Mouse (Mus musculus): ENCODE measurements at regions not wholly inside any gene's neighbourhood (a gene's known extent, or its start where the extent isn't known, plus 50 kb on each side); places are given as distances from the start of the nearest gene placed in this dataset.

DNA sequence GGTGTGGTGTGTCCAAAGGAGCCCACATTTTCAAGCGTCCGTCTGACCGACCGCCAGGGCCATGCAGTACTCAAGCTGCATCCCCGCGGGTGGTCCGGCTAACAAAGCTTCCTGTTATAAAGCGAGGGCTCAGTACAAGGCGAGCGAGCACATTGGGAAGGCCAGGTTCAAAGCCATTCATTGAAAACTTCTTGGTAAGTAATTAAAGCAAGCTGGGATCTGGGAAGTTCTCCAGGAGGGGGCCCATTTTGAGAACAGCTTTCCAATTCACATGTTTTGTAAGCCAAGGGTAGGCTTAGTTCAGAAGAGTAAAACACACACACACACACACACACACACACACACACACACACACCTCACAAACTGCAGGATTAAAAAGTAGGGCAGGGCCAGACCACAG, 57.3 kb upstream of the Prep start:
- no peaks in the 10 kb centered on the region for H3K9me3 ChIP-seq (replicated peaks)
- ATAC-seq (ENCODE audit: extremely low read depth, insufficient number of reproducible peaks, low FRiP score, poor library complexity, severe bottlenecking) (no peak), DNase-seq (ENCODE audit: low spot score) (no peak)
- H3K4me1 ChIP-seq (ENCODE audit: insufficient read depth, low read depth, low read length) = no peaks in the 10 kb centered on the region
- H3K4me3 ChIP-seq (ENCODE audit: low read depth, low read length) = no peak overlapping the region
- H3K27me3 ChIP-seq (ENCODE audit: insufficient read depth, low read length) = no peaks in the 10 kb centered on the region
- no peaks in the 10 kb centered on the region for H3K36me3 ChIP-seq (replicated peaks)
- TF ChIP-seq GATA2 (IDR thresholded peaks at IDR 0.05; ENCODE audit: borderline replicate concordance, low read depth, low read length) = no peak
- no peak for TF ChIP-seq GATA1 (IDR thresholded peaks at IDR 0.05; ENCODE audit: borderline replicate concordance, low read length)
- no peak for TF ChIP-seq CTCF (IDR thresholded peaks at IDR 0.05; ENCODE audit: low read depth, low read length)
- no peak for TF ChIP-seq POLR2AphosphoS5 (IDR thresholded peaks at IDR 0.05; ENCODE audit: insufficient replicate concordance, low read depth, low read length)
- TF ChIP-seq TAL1 (conservative IDR thresholded peaks at IDR 0.05; ENCODE audit: low read depth, low read length) = no peak

DNA sequence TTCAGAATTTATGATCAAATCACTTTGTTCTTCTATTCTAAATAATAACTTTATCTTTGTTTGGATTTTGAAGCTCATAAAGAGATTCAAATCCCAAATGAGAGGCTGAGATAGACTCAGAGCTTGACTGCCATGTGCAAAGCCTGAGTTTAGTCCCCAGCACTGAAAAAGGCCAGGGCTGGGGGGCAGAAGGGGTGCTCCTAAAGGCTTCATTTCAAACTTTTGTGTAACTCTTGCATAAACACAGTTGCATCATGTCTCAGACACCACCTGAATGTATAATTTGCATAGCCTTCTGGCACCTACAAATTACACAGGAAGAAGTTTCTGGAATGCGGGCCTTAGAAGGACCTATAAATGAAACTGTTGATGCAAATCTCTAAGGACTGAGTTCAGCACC, 57.8 kb upstream of the Prep start:
- no peak overlapping the region for H3K4me3 ChIP-seq (ENCODE audit: low read depth, low read length)
- ATAC-seq (ENCODE audit: extremely low read depth, insufficient number of reproducible peaks, low FRiP score, poor library complexity, severe bottlenecking) (no peak), DNase-seq (ENCODE audit: low spot score) (no peak)
- H3K27me3 ChIP-seq (ENCODE audit: insufficient read depth, low read length) = no peaks in the 10 kb centered on the region
- TF ChIP-seq GATA2 (IDR thresholded peaks at IDR 0.05; ENCODE audit: borderline replicate concordance, low read depth, low read length) = no peak
- no peak for TF ChIP-seq TAL1 (conservative IDR thresholded peaks at IDR 0.05; ENCODE audit: low read depth, low read length)
- no peak for TF ChIP-seq POLR2AphosphoS5 (IDR thresholded peaks at IDR 0.05; ENCODE audit: insufficient replicate concordance, low read depth, low read length)
- no peak for TF ChIP-seq CTCF (IDR thresholded peaks at IDR 0.05; ENCODE audit: low read depth, low read length)
- TF ChIP-seq GATA1 (IDR thresholded peaks at IDR 0.05; ENCODE audit: borderline replicate concordance, low read length) = no peak
- no peaks in the 10 kb centered on the region for H3K36me3 ChIP-seq (replicated peaks)
- H3K4me1 ChIP-seq (ENCODE audit: insufficient read depth, low read depth, low read length) = peaks cover 2% of the 10 kb centered on the region
- H3K9me3 ChIP-seq (replicated peaks) = no peaks in the 10 kb centered on the region

DNA sequence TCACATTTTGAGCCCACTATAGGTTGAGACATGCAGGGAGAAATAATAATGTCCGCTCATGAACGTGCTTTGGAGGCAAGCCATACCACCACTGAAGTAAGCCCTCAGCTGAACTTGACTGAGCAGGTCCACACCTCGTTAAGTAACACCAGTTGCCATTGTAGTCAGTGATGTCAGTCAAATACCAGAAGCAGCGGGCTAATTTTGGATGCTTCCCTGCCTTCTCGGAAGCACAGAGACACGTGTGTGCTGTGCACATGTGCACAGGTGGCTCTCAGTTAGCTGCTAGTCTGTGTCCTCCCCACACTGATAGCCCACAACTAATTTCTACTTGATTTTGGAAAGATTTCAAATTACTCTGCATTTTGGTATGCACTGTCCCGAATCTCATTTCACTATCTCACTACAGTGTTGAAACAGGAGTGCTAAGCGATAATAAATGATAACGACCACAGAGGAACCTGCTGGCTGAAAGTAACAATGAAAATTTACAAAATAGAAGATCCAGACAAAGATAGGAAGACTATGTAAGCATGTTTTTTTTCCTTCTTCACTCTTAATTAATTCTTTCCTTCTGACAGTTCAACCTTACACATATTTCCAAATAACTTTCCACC, 62.9 kb upstream of the Prep start:
- Histone ChIP-seq H3K27me3 (ENCODE audit: insufficient read depth, low read length) (no peaks in the 10 kb centered on the region), H3K4me1 (ENCODE audit: insufficient read depth, low read depth, low read length) (peaks cover 34% of the 10 kb centered on the region), H3K9me3 (replicated peaks) (no peaks in the 10 kb centered on the region), H3K36me3 (replicated peaks) (no peaks in the 10 kb centered on the region), H3K4me3 (ENCODE audit: low read depth, low read length) (no peak overlapping the region; the same call in 1 of the 2 replicates)
- ATAC-seq (ENCODE audit: extremely low read depth, insufficient number of reproducible peaks, low FRiP score, poor library complexity, severe bottlenecking) (no peak), DNase-seq (ENCODE audit: low spot score) (no peak)
- TF ChIP-seq TAL1 (conservative IDR thresholded peaks at IDR 0.05; ENCODE audit: low read depth, low read length) (no peak), GATA2 (IDR thresholded peaks at IDR 0.05; ENCODE audit: borderline replicate concordance, low read depth, low read length) (no peak), POLR2AphosphoS5 (IDR thresholded peaks at IDR 0.05; ENCODE audit: insufficient replicate concordance, low read depth, low read length) (no peak), CTCF (IDR thresholded peaks at IDR 0.05; ENCODE audit: low read depth, low read length) (no peak), GATA1 (IDR thresholded peaks at IDR 0.05; ENCODE audit: borderline replicate concordance, low read length) (no peak)

DNA sequence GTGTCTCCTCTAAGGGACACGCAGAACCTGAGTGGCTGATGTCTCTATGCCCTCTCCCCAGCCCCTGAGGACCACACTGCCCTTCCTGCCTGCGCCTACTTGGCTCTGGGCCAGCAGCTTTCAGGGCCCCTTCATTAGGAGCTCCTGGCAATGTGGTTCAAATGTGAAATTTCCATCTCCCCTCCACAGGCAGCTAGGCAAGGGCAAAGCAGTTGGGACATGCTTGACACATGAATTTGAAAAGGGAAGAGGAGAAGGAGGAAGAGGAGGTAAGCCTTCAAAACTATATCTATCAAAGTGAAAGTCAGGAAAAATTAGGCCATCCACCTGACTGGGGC, 63.7 kb upstream of the Prep start:
- Histone ChIP-seq H3K9me3 (replicated peaks) (no peaks in the 10 kb centered on the region), H3K4me1 (ENCODE audit: insufficient read depth, low read depth, low read length) (peaks cover 37% of the 10 kb centered on the region), H3K4me3 (ENCODE audit: low read depth, low read length) (peak overlapping the region; percentile 49; the same call in 1 of the 2 replicates), H3K27me3 (ENCODE audit: insufficient read depth, low read length) (no peaks in the 10 kb centered on the region), H3K36me3 (replicated peaks) (no peaks in the 10 kb centered on the region)
- no peak for TF ChIP-seq POLR2AphosphoS5 (IDR thresholded peaks at IDR 0.05; ENCODE audit: insufficient replicate concordance, low read depth, low read length)
- no peak for TF ChIP-seq GATA1 (IDR thresholded peaks at IDR 0.05; ENCODE audit: borderline replicate concordance, low read length)
- TF ChIP-seq TAL1 (conservative IDR thresholded peaks at IDR 0.05; ENCODE audit: low read depth, low read length) = no peak
- no peak for TF ChIP-seq CTCF (IDR thresholded peaks at IDR 0.05; ENCODE audit: low read depth, low read length)
- no peak for TF ChIP-seq GATA2 (IDR thresholded peaks at IDR 0.05; ENCODE audit: borderline replicate concordance, low read depth, low read length)
- ATAC-seq (ENCODE audit: extremely low read depth, insufficient number of reproducible peaks, low FRiP score, poor library complexity, severe bottlenecking) (no peak), DNase-seq (ENCODE audit: low spot score) (no peak)

DNA sequence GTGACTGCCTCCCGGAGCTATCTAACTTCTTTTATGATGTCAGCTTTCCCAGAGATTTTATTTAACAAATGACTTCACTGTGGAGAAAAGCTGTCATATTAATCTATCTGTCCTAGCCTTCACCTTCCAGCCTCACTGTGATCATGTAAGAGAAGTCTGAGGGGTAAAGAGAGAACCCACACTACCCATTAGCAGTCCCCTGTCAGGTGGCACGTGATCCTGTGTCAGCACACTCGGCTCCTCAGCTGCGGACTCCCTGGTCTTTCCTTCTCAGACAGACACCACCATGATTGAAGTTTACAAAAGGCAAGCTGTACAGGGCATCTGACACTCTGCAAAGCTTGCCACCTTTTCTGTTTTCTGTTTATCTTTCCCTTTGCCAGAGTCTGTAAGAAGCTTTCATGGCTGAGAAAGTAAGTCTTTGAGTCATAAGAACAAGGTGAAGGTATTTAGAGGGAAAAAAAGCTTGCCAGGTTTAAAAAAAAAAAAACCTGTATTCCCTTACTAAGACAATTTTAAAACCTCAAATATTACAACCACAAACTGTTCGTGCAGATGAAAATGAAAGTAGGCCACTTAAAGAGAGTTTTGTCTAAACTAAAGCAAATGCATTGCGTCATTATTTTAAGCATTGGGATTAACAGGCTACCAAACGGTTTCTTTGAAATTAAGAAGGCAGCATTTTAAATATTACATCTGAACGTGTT, 64.2 kb upstream of the Prep start:
- H3K4me3 ChIP-seq (ENCODE audit: low read depth, low read length) = peak overlapping the region; percentile 49; the same call in 1 of the 2 replicates
- DNase-seq (ENCODE audit: low spot score) = peak; percentile 4
- H3K27me3 ChIP-seq (ENCODE audit: insufficient read depth, low read length) = no peaks in the 10 kb centered on the region
- no peak for TF ChIP-seq TAL1 (conservative IDR thresholded peaks at IDR 0.05; ENCODE audit: low read depth, low read length)
- no peak; the same call in 1 of the 2 replicates for ATAC-seq (ENCODE audit: extremely low read depth, insufficient number of reproducible peaks, low FRiP score, poor library complexity, severe bottlenecking)
- H3K9me3 ChIP-seq (replicated peaks) = no peaks in the 10 kb centered on the region
- peaks cover 37% of the 10 kb centered on the region for H3K4me1 ChIP-seq (ENCODE audit: insufficient read depth, low read depth, low read length)
- H3K36me3 ChIP-seq (replicated peaks) = no peaks in the 10 kb centered on the region

DNA sequence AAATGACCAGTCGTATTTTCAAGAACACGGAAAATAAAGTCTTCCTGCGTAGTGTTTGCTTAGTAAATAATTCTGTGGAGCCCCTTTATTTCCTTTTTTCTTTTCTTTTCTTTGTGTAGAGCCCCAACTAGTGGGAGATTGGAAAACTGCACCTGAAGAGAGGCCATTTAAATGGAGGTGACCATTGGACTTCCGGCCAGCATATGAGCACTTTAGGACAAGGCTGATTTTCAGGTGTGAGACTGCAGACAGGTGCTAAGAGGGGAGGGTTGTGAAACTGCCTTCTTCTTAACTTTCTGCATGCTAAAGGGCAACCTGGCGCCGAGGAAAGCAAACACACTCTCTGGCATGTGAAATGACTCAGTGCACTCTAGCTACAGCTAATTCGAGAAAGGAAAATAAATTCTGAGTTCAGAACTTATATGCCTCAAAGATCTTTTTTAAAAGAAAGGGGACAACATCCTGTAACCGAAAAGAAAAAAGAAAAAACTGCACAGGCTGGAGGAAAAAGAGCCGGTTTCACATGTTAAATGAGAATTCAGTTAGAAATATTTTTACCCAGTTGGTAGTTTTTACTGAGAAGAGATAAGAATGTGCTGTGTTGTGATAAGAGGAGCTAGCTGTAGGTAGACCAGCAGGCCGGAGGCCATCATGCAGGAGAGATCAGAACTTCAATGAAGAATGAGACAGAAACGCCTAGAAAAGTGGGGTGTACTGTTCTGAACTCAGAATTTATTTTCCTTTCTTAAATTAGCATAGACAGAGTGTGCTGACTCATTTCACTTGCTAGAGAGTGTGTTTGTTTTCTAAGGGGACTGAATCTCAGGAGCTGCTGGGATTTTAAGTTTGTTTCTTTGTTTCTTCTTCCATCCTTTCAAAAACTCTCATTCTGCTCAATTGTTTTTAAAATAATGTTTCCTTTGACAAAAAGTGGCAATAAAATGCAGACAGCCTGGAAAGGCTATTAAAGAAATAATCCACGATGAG, 65.8 kb upstream of the Prep start:
- Histone ChIP-seq H3K9me3 (replicated peaks) (no peaks in the 10 kb centered on the region), H3K4me1 (ENCODE audit: insufficient read depth, low read depth, low read length) (peaks cover 37% of the 10 kb centered on the region), H3K4me3 (ENCODE audit: low read depth, low read length) (peak overlapping the region; percentile 42; the same call in 1 of the 2 replicates), H3K36me3 (replicated peaks) (no peaks in the 10 kb centered on the region), H3K27me3 (ENCODE audit: insufficient read depth, low read length) (no peaks in the 10 kb centered on the region)
- DNase-seq (ENCODE audit: low spot score) (peak; percentile 20), ATAC-seq (ENCODE audit: extremely low read depth, insufficient number of reproducible peaks, low FRiP score, poor library complexity, severe bottlenecking) (peak; percentile 82)
- TF ChIP-seq CTCF (IDR thresholded peaks at IDR 0.05; ENCODE audit: low read depth, low read length) = peak; percentile 34; the same call in 1 of the 2 replicates
- TF ChIP-seq GATA2 (IDR thresholded peaks at IDR 0.05; ENCODE audit: borderline replicate concordance, low read depth, low read length) = no peak
- peak; percentile 20; the same call in 1 of the 2 replicates for TF ChIP-seq TAL1 (conservative IDR thresholded peaks at IDR 0.05; ENCODE audit: low read depth, low read length)
- TF ChIP-seq POLR2AphosphoS5 (IDR thresholded peaks at IDR 0.05; ENCODE audit: insufficient replicate concordance, low read depth, low read length) = no peak
- no peak for TF ChIP-seq GATA1 (IDR thresholded peaks at IDR 0.05; ENCODE audit: borderline replicate concordance, low read length)
